Comparison of ENCODE assay signal across 12 mouse cellular contexts in genomic region chr1:182861671-182862358, GRCm38 (mm10).
A peak's percentile ranks its signal among the peaks of the same experiment; 100 is the strongest.
DNase-seq lines count a peak whose midpoint lies in the region; ATAC-seq and TF ChIP-seq lines count a peak whose summit lies in the region.
"Had no signal": no experiment of that assay in that cellular context is flagged by ENCODE, and none has a peak within 500 bp of the region (broad histone marks: within the 10 kb centered on the region; RNA-seq: fewer than 3 reads in every experiment).

No protein-coding gene starts in this region.

- H3K9ac ChIP-seq in kidney, embryonic 14.5 days (ENCODE audit: low read depth, low read length), result no peak overlapping the region
- H3K9ac ChIP-seq in intestine, embryonic 15.5 days, result no peak overlapping the region
- H3K9ac ChIP-seq: liver, embryonic 13.5 days had no signal

- peaks cover 8% of the 10 kb centered on the region; the same call in 1 of the 2 replicates for H3K4me1 ChIP-seq in kidney, embryonic 14.5 days (ENCODE audit: control insufficient read depth, insufficient read depth, low read length)
- H3K4me1 ChIP-seq in intestine, embryonic 15.5 days (replicated peaks), result 0 out of 2 replicates have a peak, but pooled peaks cover 3% of the 10 kb centered on the region
- H3K4me1 ChIP-seq: liver, embryonic 13.5 days had no signal

- no peaks in the 10 kb centered on the region for H3K36me3 ChIP-seq in kidney, embryonic 14.5 days (ENCODE audit: control insufficient read depth, insufficient read depth, low read length)
- no peaks in the 10 kb centered on the region for H3K36me3 ChIP-seq in intestine, embryonic 15.5 days
- H3K36me3 ChIP-seq: liver, embryonic 13.5 days had no signal

- no peak for DNase-seq in kidney, postnatal 36 days
- DNase-seq in CD4-positive helper T cell, adult 2 months (ENCODE audit: low read depth, low spot score), result peak; percentile 6
- peak; percentile 8 to 23 for DNase-seq in cerebellum, postnatal 36 days
- DNase-seq in adrenal gland, postnatal 4 days (ENCODE audit: low spot score in 2 of 2), result no peak
- no peak for DNase-seq in layer of hippocampus, adult 2 months (ENCODE audit: low spot score in 2 of 2)
- DNase-seq: gastrocnemius, postnatal 36 days; liver, embryonic 13.5 days; right cerebral cortex, postnatal 4 days had no signal

- H3K27ac ChIP-seq in kidney, embryonic 14.5 days (ENCODE audit: low read depth, low read length), result peak overlapping the region; percentile 55; the same call in 1 of the 2 replicates
- H3K27ac ChIP-seq in intestine, embryonic 15.5 days, result no peak overlapping the region
- no peak overlapping the region for H3K27ac ChIP-seq in layer of hippocampus, adult 2 months
- H3K27ac ChIP-seq: liver, embryonic 13.5 days had no signal

- peak; percentile 93 for ATAC-seq in kidney, embryonic 14.5 days (ENCODE audit: low FRiP score, low TSS enrichment)
- peak; percentile 65 for ATAC-seq in intestine, embryonic 15.5 days
- ATAC-seq: forebrain, embryonic 14.5 days had no signal

- no peak overlapping the region for H3K4me2 ChIP-seq in kidney, embryonic 14.5 days (replicated peaks; ENCODE audit: low read depth, low read length)
- no peak overlapping the region for H3K4me2 ChIP-seq in intestine, embryonic 15.5 days (replicated peaks)
- H3K4me2 ChIP-seq: liver, embryonic 13.5 days had no signal

- no peak for TF ChIP-seq CTCF in layer of hippocampus, adult 2 months (conservative IDR thresholded peaks at IDR 0.05)

- 14% methylated on average over 7 of the region's 7 CpGs for WGBS in kidney, embryonic 14.5 days
- WGBS in intestine, embryonic 15.5 days, result 43% methylated on average over 7 of the region's 7 CpGs

- H3K9me3 ChIP-seq in kidney, embryonic 14.5 days (ENCODE audit: control insufficient read depth, low read length), result no peaks in the 10 kb centered on the region
- H3K9me3 ChIP-seq in intestine, embryonic 15.5 days, result no peaks in the 10 kb centered on the region
- H3K9me3 ChIP-seq: liver, embryonic 13.5 days had no signal

- H3K4me3 ChIP-seq in kidney, embryonic 14.5 days (ENCODE audit: low read length), result no peak overlapping the region
- H3K4me3 ChIP-seq in intestine, embryonic 15.5 days (replicated peaks), result no peak overlapping the region
- H3K4me3 ChIP-seq in layer of hippocampus, adult 2 months, result no peak overlapping the region
- H3K4me3 ChIP-seq: liver, embryonic 13.5 days had no signal

- H3K27me3 ChIP-seq in kidney, embryonic 14.5 days (ENCODE audit: control insufficient read depth, insufficient read depth, low read length), result no peaks in the 10 kb centered on the region
- H3K27me3 ChIP-seq in intestine, embryonic 15.5 days (replicated peaks), result no peaks in the 10 kb centered on the region
- H3K27me3 ChIP-seq: CH12.LX; liver, embryonic 13.5 days had no signal

Comparison
In these comparisons a context has a peak if more than half of its experiments do, and no peak if none do; other contexts are left out.
1. DNase-seq: peak in CD4-positive helper T cell, adult 2 months (single experiment) and cerebellum, postnatal 36 days (2 of 2); none in kidney, postnatal 36 days (0 of 2), adrenal gland, postnatal 4 days (0 of 2) and layer of hippocampus, adult 2 months (0 of 2).